Mouse (Mus musculus) kidney, embryonic 16.5 days (tissue): ENCODE data around the gene Iqcn. TPM values are rescaled to one million over a fixed set of nuclear protein-coding genes. Genes with fewer than 3 reads are reported as not detected.

Experiments used
- ATAC-seq: fragments of 200-750 bp; cut with Nextera tagmentation; 2 replicates; pipeline ENCODE4 v1.8.0; 2017; ENCODE audit warnings: moderate TSS enrichment; ENCODE audit not compliant: low FRiP score, low TSS enrichment
- H3K27ac ChIP-seq: fragments of 300-500 bp; sonication (generic); 2 replicates; pipeline ENCODE4 v1.5.1; 2014; ENCODE audit warnings: low read length
- H3K27me3 ChIP-seq: fragments of 300-500 bp; sonication (generic); 2 replicates; pipeline ENCODE4 v1.6.1; 2014; ENCODE audit warnings: low read length, control low read depth, mixed read lengths; ENCODE audit not compliant: insufficient read depth
- H3K36me3 ChIP-seq: fragments of 300-500 bp; sonication (generic); 2 replicates; pipeline ENCODE4 v1.6.1; 2014; ENCODE audit warnings: low read length, control low read depth, mixed read lengths; ENCODE audit not compliant: insufficient read depth
- H3K4me1 ChIP-seq: fragments of 300-500 bp; sonication (generic); 2 replicates; pipeline ENCODE4 v1.6.1; 2014; ENCODE audit warnings: low read length, control low read depth, mixed read lengths; ENCODE audit not compliant: insufficient read depth
- H3K4me2 ChIP-seq: fragments of 300-500 bp; sonication (generic); replicated peaks from 2 replicates; pipeline ENCODE4 v1.6.1; 2014; ENCODE audit warnings: low read depth, low read length
- H3K4me3 ChIP-seq: fragments of 300-500 bp; sonication (generic); 2 replicates; pipeline ENCODE4 v1.5.1; 2014; ENCODE audit warnings: mild to moderate bottlenecking, low read length
- H3K9ac ChIP-seq: fragments of 300-500 bp; sonication (generic); replicated peaks from 2 replicates; pipeline ENCODE4 v1.6.1; 2014; ENCODE audit warnings: low read length
- H3K9me3 ChIP-seq: fragments of 300-500 bp; sonication (generic); 2 replicates; pipeline ENCODE4 v1.6.1; 2016; ENCODE audit warnings: low read length, control low read depth
- WGBS: fragments of 180-500 bp; shearing (Covaris S2); extraction: QIAGEN DNeasy Blood & Tissue Kit; methylation state at CpG from one replicate; pipeline ENCODE4 v1.1.7; 2014; 5-methylcytosine and 5-hydroxymethylcytosine counted together
- polyA plus RNA-seq: library from polyadenylated mRNA; unstranded; fragments of >200 nt; fragmentation: Nextera tagmentation; extraction: Ambion mirVana; gene quantifications from 2 replicates; pipeline ENCODE4 v1.2.1, GENCODE M21; 2015

The Iqcn gene
- polyA plus RNA-seq, 1 experiment from 2014 or later: 0.04 TPM

GRCm38 (mm10) chr8:70765329-70765728, 62.1 kb downstream of the Iqcn start:
- 69% methylated on average over 9 of the region's 9 CpGs for WGBS
- Histone ChIP-seq H3K27ac (peak overlapping the region; percentile 76; the same call in 1 of the 2 replicates), H3K27me3 (no peaks in the 10 kb centered on the region), H3K9me3 (no peaks in the 10 kb centered on the region), H3K4me1 (peaks cover 26% of the 10 kb centered on the region), H3K4me3 (peak overlapping the region; percentile 57), H3K4me2 (peak overlapping the region; percentile 92), H3K9ac (peak overlapping the region; percentile 70), H3K36me3 (peaks cover 22% of the 10 kb centered on the region)
- ATAC-seq: no peak

- Histone ChIP-seq H3K4me2 (peak overlapping the region; percentile 92), H3K36me3 (peaks cover 28% of the 10 kb centered on the region), H3K4me1 (peaks cover 25% of the 10 kb centered on the region), H3K27ac (peak overlapping the region; percentile 76), H3K9me3 (no peaks in the 10 kb centered on the region), H3K27me3 (no peaks in the 10 kb centered on the region), H3K9ac (peak overlapping the region; percentile 70), H3K4me3 (peak overlapping the region; percentile 57)
- WGBS: under 1% methylated on average over 33 of the region's 34 CpGs
- ATAC-seq: no peak
These were observed 62.7 kb downstream of the Iqcn start for GRCm38 (mm10) chr8:70765838-70766570.

GRCm38 (mm10) chr8:70766571-70767440, 63.5 kb downstream of the Iqcn start:
- Histone ChIP-seq H3K36me3 (peaks cover 36% of the 10 kb centered on the region), H3K9me3 (no peaks in the 10 kb centered on the region), H3K27me3 (no peaks in the 10 kb centered on the region), H3K4me2 (peak overlapping the region; percentile 92), H3K4me1 (peaks cover 21% of the 10 kb centered on the region), H3K9ac (peak overlapping the region; percentile 70), H3K4me3 (peak overlapping the region; percentile 57), H3K27ac (peak overlapping the region; percentile 76)
- 8% methylated on average over 21 of the region's 21 CpGs for WGBS
- peak; percentile 80 for ATAC-seq

Other genes with a start within 250 kb of the Iqcn start
- gene Klhl26, start 226.5 kb upstream of the Iqcn start, polyA plus RNA-seq: 25.0 and 26.8 TPM in 2 replicates
- 6.5 and 7.0 TPM in 2 replicates for gene Tmem59l, start 216.1 kb upstream of the Iqcn start, polyA plus RNA-seq
- 29.3 and 30.7 TPM in 2 replicates for gene Crlf1, start 210.3 kb upstream of the Iqcn start, polyA plus RNA-seq
- gene Rex1bd, start 196.7 kb upstream of the Iqcn start, polyA plus RNA-seq: 133 and 135 TPM in 2 replicates
- 869 and 882 TPM in 2 replicates for gene Uba52, start 192.7 kb upstream of the Iqcn start, polyA plus RNA-seq
- gene Fkbp8, start 175.7 kb upstream of the Iqcn start, polyA plus RNA-seq: 353 and 359 TPM in 2 replicates
- 65.4 and 69.9 TPM in 2 replicates for gene Kxd1, start 175.5 kb upstream of the Iqcn start, polyA plus RNA-seq
- gene Ell, start 164.0 kb upstream of the Iqcn start, polyA plus RNA-seq: 24.1 and 25.1 TPM in 2 replicates
- 215 and 217 TPM in 2 replicates for gene Isyna1, start 109.1 kb upstream of the Iqcn start, polyA plus RNA-seq
- 133 and 149 TPM in 2 replicates for gene Ssbp4, start 94.6 kb upstream of the Iqcn start, polyA plus RNA-seq
- 1.8 and 1.9 TPM in 2 replicates for gene Lrrc25, start 87.3 kb upstream of the Iqcn start, polyA plus RNA-seq
- gene Gdf15, start 71.0 kb upstream of the Iqcn start, polyA plus RNA-seq: 1.0 and 1.2 TPM in 2 replicates
- gene Pgpep1, start 43.1 kb upstream of the Iqcn start, polyA plus RNA-seq: 88.5 TPM in 2 replicates
- gene Lsm4, start 30.2 kb upstream of the Iqcn start, polyA plus RNA-seq: 272 and 281 TPM in 2 replicates
- 42.1 and 47.4 TPM in 2 replicates for gene Jund, start 4.5 kb upstream of the Iqcn start, polyA plus RNA-seq
- 0.52 and 0.76 TPM in 2 replicates for gene Gm3336, start 15.1 kb downstream of the Iqcn start, polyA plus RNA-seq
- 8.8 and 11.6 TPM in 2 replicates for gene Pde4c, start 20.3 kb downstream of the Iqcn start, polyA plus RNA-seq
- 20.9 and 22.0 TPM in 2 replicates for gene Rab3a, start 51.2 kb downstream of the Iqcn start, polyA plus RNA-seq
- 57.0 and 60.4 TPM in 2 replicates for gene Mpv17l2, start 57.5 kb downstream of the Iqcn start, polyA plus RNA-seq
- 72.8 and 77.3 TPM in 2 replicates for gene Pik3r2, start 73.3 kb downstream of the Iqcn start, polyA plus RNA-seq
- gene Mast3, start 101.6 kb downstream of the Iqcn start, polyA plus RNA-seq: 16.2 and 16.3 TPM in 2 replicates
- 0.05 and 0.12 TPM in 2 replicates for gene Il12rb1, start 105.0 kb downstream of the Iqcn start, polyA plus RNA-seq
- gene Arrdc2, start 136.3 kb downstream of the Iqcn start, polyA plus RNA-seq: 6.7 and 7.0 TPM in 2 replicates
- gene Kcnn1, start 159.8 kb downstream of the Iqcn start, polyA plus RNA-seq: 2.9 and 4.9 TPM in 2 replicates
- 114 and 119 TPM in 2 replicates for gene Ccdc124, start 170.5 kb downstream of the Iqcn start, polyA plus RNA-seq
- gene Slc5a5, start 189.3 kb downstream of the Iqcn start, polyA plus RNA-seq: 0.22 and 0.28 TPM in 2 replicates
- 4,081 and 4,203 TPM in 2 replicates for gene Rpl18a, start 194.0 kb downstream of the Iqcn start, polyA plus RNA-seq
- gene Map1s, start 202.5 kb downstream of the Iqcn start, polyA plus RNA-seq: 56.9 and 63.1 TPM in 2 replicates